Mouse (Mus musculus) E14TG2a.4 (cell line): Measurements from ENCODE around the gene 5031439G07Rik.

Experiments used
- CTCF ChIP-seq: conservative IDR thresholded peaks from 2 replicates; pipeline ENCODE4 v1.5.1; 2014; ENCODE audit warnings: low read length
- NANOG ChIP-seq: IDR thresholded peaks from 2 replicates; pipeline ENCODE4 v1.6.1; 2014; ENCODE audit warnings: borderline replicate concordance, low read length, mixed read lengths
- POU5F1 ChIP-seq: IDR thresholded peaks from 2 replicates; pipeline ENCODE4 v1.6.1; 2014; ENCODE audit warnings: low read length, borderline replicate concordance

GRCm38 (mm10) chr15:84999911-85000310, 11.6 kb upstream of the 5031439G07Rik start:
- TF ChIP-seq CTCF (no peak), POU5F1 (no peak), NANOG (no peak)
